Mouse (Mus musculus) kidney, postnatal 4 days (tissue): ENCODE data around the gene Prpf38b.

Experiments used
- DNase-seq, 2 experiments: peaks; one replicate each; pipeline ENCODE4 v3.0.0; 2021; ENCODE audit warnings: mixed read lengths in 2 of 2

Prpf38b gene

DNA sequence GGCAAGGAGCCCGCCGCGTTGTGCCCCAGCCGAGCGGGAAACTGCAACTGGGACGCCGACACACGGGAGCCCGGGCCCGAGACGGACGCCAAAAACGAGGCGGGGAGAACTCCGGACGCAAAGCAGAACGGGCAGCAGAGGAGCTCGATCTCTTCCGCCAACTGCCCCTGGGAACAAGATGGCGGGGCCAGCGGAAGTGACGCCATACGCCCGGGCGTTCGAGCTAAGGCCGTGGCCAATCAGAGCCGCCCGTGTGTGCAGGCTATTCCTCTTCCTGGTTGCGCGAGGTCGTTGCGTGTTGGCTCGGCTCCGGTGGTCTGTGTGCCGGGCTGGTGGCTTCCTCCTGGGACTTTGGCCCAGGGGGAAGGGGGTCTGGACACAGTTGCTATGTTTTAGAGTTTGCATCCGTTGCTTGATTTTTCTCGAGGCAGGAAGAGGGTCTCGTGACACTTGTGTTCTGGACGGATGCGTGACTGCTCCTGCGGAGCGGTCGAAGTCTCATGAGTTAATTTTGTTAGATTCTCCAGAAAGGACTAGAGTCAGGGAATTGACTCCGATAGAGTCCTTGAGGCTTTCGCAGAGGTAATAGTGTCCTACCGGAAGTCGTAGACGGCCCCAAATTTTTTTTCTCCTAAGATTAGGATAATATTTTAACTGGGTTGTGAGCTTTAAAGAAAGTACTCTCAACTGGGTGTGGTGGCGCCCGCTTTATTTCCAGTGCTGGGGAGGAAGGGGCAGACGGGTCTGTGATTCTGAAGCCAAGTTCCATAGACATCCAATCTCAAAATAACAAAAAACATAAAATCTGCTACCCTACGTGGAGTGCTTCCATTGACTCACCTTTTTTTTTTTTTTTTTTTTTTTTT lies at the start of gene Prpf38b:
Gene Prpf38b, minus strand, starts transcription at position 180 of the 866 bp plus-strand sequence.
- DNase-seq, result peak; percentile 97 to 98

DNA sequence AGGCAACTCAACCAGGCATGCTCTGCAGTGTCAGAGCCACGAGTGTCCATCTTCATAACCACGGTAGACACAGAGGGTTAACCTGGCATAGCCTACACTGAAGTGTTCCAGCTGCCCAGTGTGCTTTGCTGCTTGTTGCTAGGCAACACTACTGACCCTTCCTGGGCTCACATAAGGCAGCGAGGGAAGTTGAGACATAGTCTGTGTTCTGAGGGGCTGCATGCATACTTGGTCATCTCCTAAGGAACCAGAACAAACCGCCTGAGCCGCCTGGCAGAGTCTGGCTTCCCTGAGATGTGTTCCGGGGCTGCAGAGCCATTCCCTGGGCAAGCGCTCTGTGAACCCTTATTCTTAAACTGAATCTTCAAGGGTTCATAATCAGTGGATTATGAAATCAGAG lies 49.7 kb upstream of the Prpf38b start:
- peak in 1 of 2 experiments; percentile 12 for DNase-seq

DNA sequence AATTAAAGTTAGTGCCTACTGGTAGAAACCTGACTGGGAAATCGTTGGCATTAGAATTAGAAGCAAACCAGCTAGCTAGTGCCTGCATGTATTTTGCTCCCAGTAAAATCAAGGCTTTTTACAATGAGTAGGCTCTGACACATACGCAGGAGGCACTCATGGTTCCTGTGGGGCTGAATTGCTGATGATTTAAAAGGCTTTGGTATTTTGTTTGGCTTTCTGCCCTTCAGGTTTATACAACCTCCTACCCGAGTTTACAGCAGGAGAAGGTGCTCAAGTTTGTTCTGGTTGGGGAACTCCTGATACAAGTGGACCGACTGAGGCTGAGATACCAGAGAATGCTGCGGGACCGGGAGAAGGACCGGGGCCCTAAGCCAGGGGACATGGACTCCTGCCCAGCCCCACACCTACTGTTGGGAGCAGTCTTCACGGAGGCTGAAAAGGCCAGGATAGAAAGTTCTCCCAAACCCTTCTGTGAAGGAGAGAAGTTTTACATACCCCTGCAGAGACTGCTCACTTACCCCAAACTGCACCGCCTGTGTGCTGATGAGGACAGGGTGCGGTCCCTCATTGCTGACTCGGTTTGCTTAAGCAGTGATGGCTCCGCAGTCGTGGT lies 48.3 kb upstream of the Prpf38b start:
- DNase-seq, result no peak

DNA sequence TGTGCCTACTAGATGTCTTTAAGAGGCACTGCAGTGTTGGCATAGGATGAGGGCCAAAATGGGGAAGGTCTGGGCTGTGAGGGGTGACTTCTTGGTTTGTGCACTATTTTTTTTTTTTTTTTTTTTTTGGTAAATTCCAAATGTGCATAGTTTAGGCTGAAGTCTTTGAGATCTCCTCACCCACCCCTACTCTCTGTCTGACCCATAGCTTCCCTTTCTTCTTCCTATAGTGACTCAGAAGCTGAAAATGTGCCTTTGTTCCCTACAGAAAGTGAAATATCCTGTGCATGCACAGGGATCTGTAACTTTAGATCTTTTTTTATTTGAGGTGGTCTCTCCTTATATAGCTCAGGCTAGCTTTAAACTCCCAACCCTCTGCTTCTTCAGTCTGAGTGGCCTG lies 46.4 kb upstream of the Prpf38b start:
- no peak for DNase-seq

DNA sequence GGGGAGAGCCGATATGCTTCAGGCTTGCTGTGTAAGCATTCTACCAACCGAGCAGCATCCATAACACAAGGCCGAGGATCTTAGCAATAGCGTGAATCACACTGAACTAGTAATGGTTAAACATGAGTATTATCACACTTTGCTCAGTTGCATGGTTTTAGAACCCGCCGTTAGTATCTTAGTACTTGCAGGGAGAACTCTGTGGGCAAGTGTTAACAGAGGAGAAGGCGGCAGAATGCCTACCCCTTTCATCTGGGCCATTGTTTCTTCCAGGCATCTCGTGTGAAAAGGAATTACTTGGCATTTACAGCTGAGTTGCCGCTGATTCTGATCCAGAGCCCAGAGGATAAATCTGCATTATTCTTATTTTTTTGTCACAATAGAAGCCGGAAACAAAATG lies 29.5 kb upstream of the Prpf38b start:
- DNase-seq, result no peak

DNA sequence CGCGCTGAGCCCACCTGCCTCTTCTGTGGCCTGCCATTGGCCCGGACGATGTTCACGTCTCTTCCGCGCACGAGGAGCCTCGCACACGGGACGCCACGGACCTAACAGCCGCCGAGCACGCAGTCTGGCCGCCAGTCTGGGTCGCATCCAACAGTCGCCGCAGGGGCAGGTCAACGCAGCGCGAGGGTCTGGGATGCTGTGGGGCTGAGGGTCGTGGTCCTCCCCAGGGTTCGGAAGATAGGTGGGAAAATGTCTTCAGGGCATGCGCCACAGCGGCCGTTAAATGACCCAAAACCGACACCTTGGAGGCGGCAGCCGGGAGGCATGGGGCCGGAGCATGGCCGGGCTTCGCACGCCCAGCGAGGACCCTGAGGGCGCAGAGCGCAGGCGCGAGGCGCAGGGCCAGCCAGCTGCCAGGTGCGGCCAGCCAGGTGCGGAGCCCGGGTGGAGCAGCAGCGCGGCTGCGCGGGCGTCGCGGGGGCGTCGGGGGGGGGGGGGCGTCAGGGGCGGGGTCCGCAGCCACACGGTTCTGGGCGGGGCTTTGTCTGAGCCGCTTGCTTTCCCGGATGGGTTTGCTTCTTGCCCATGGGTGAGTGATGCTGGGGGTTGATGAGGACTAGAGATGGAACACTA lies 28.6 kb upstream of the Prpf38b start, which contains the start of gene Gm9857:
Gene Gm9857, minus strand, starts transcription at position 445 of the 633 bp plus-strand sequence.
- peak; percentile 43 to 61 for DNase-seq

DNA sequence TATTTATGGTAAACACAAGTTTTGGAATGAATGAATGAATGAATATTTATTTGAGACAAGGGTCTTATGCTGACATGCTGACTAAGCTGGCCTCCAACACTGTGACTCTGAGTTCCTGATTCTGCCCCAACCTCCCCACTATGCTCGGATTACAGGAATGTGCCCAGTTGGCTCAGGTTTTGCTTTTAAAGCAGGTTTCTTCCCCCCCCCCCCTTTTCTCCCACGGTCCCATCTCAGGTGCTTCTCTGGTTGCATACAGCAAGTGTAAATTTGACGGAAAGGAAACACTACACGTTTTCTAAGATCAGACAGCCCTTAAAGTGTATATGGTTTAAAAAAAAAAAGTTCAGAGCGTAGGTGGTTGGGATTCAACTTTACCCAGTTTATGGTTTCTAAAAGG lies 28.0 kb upstream of the Prpf38b start, which contains the start of gene Henmt1:
Gene Henmt1, plus strand, starts transcription at position 301 of the 400 bp plus-strand sequence.
- no peak for DNase-seq

DNA sequence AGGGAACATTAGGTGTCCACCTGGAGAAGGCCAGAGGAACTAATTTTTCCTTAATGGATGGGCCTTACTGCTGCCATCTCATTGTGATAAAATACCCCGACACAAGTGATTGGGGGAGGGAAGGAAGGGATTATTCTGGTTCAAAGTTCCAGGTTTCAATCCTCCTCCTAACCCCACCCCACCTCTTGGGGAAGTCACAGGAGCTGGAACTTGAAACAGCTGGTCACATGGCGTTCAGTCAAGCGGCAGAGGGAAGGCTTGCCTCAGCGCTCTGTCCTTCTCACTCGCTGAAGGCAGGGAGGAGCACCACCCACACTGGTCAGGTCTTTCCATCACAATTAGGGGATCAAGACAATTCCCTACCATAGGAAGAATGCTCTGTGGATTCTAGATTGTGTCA lies 27.2 kb upstream of the Prpf38b start:
- no peak for DNase-seq

DNA sequence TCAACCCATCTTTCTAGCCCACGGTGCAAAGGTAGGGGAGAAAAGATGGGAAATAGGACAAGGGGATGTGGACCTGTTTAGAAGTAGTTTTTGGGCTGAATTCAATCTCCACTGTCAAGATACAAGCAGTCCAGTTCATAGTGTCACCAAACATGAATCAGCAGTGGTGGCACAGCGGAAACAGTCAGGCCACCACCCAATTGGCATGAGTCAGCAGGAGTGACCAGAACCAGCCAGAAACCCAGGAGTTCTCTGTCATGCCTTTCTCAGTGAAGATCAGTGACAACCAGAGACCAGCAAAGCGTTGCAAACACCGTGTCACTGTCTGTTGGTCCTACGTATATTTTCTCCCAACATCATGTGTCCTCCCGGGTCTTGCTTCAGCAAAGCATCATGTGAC lies 22.0 kb upstream of the Prpf38b start:
- DNase-seq, result no peak

DNA sequence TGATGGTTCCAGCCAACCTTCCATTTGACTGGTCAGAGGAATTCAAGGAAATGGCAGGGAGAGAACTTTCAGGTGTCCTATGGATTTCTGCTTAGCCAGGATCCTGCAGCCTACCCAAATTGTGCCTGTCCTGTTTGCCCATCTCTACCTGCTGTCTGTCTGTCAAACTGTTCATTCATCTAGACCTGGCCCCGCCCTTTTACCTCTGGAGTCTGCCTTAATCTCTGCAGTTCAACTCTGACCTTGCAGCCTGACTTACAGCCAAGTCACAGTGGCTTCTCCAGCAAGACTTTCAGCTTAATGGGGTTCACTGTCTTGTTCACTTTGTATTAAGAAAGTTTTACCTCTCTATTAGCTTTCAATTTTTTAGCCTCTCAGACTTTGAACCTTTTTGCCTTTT lies 14.8 kb upstream of the Prpf38b start:
- DNase-seq, result no peak

DNA sequence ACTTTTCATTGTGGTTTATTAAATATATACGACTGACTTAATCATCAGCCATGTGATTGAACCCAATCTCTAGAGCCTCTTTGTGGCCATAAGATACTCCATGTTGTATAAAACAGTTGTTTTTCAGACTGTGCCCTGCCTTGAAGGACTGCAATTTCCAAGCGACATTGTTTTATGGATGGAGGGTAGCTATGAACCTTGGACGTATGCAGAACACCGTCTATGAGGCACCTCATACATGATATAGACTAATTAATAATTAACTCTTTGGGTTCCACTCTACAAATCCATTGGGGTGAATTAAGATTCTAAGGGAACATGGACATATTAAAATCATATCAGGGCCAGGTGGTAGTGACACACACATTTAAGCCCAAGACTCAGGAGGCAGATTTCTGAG lies 14.2 kb upstream of the Prpf38b start:
- DNase-seq, result no peak

DNA sequence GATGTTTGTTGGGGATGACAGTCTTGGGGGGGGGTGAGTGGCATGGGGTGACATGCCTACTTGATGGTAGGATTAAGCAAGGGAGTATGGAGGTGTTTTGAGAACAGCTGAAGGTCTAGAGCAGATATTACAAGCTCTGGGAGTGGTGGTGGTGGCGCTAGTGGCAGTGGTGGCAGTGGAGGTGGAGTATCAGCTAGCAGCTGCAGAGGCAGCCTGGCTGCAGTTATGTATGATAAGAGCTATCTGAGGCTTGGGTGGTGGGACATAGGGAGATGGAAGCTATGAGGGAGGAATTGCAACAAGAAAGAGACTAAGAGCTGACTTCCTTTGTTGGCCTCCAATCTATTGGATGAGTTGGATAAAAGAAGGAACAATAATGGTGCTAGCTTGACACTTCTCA lies 10.3 kb upstream of the Prpf38b start:
- no peak for DNase-seq

DNA sequence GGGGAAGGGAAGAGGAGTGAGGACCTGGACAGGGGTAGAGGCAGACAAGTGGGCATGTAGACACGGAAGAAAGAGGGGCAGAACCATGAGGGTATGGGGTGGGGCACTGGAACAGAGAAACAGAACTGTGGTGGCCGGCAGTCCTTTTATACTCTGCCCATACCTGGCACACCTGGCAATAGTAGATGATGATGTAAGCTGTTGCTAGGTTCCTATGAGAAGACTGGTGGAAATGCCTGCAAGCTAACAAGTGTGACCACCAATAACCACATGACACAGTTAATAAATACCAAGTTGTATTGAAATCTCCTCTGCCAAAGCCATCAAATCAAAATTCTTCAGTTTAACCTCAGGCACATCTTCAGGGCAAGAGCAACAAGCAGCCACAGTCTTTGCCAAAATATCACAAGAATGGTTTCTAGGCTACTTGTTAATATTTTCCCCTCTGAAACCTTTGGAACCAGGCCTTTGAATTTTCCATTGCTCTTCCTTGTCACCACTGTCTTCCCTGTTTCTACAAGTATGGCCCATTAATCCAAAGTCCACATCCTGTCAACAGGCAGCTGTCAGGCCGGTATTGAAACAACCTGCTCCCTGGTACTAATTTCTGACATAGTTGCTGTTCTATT lies 9.0 kb upstream of the Prpf38b start:
- no peak for DNase-seq

DNA sequence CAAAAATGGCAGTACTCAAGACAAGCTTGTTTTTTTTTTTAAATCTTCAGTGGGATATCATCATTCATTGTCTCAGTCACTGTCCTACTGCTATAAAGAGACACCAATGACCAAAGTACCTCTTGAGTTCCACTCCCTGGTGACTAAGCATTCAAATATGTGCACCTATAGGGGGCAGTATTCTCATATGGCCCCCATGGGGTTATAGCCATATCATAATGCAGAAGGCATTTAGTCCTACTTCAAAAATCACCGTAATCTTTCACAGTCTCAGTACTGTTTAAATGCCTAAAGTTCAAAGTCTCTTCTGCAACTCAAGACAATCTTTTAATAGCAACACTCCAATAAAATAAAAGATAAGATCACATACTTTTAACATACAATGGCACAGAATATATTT lies 7.3 kb upstream of the Prpf38b start:
- no peak for DNase-seq

DNA sequence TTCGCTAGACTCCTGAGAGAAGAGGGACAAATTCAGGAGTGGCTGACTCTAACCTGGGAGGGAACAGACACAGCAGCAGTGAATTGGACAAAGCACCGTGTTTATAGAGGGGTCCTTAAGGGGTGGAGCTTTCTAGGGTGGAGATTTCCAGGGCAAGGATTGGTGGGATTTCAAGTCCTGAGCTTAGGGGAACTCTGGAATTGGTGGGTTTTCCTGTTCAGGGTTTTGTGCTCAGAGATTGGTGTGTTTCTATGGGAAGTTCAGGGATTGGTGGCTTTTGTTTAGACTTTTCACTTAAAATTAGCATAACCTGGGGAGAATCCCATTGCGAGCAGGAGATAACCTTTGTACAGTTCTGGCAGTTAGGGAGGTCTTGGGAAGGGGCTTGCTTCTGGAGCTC lies 6.5 kb upstream of the Prpf38b start:
- no peak for DNase-seq

DNA sequence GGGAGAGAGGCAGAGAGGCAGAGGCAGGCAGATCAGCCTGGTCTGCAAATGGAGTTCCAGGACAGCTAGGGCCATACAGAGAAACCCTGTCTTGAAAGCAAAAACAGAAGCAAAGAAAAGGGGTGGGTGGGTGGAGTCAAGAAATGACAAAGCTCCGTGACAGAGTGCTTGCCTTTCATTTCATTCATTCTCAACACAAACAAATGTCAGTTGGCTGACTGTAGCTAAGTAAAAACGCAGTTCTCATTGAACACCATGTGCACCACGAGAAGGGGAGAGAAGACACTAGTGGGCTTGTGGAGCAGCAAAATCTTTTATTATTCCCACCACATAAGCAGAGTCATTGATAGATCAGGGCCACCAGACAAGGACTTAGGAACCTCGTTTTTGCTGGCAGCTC lies 5.3 kb upstream of the Prpf38b start:
- DNase-seq, result no peak

DNA sequence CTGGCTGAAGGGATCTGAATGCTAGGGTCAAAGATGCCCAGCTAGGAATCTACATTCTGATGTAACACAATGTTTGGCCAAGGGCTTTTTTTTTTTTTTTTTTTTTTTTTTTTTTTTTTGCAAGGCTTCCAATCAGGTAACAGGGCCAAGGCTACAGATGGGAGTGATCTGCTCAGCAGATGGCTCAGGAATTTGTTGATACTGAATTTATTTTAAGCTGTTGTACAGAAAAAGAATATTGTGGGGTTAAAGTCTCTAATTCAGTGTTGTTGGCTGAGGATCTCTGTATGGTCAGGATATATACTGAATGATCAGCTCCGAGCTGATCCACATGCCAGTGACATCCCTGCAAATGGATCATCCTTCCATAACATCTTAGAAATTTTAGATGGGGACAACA lies 4.5 kb upstream of the Prpf38b start:
- DNase-seq, result no peak

DNA sequence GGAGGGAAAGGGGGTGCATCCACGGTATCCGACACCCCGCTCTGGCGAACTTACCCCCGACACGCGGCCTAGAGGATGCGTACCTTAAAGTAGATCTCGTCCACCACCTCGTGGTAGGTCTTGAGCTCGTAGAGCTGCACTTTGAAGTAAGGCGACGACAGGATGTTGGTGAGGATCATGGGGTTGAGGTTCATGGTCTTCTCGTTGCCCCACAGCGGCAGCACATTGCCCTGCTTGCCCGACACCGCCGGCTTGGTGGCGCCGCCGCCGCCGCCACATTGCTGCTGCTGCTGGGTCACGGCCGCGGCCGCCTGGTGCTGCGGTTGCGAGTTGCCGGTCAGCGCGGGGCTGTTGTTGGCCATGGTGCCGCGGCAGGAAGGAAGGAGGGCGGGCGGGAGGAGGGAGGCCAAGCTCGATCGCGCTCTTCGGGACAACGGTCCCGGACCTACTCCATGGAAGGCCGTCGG lies 413 bp downstream of the Prpf38b start:
- peak; percentile 66 to 86 for DNase-seq

DNA sequence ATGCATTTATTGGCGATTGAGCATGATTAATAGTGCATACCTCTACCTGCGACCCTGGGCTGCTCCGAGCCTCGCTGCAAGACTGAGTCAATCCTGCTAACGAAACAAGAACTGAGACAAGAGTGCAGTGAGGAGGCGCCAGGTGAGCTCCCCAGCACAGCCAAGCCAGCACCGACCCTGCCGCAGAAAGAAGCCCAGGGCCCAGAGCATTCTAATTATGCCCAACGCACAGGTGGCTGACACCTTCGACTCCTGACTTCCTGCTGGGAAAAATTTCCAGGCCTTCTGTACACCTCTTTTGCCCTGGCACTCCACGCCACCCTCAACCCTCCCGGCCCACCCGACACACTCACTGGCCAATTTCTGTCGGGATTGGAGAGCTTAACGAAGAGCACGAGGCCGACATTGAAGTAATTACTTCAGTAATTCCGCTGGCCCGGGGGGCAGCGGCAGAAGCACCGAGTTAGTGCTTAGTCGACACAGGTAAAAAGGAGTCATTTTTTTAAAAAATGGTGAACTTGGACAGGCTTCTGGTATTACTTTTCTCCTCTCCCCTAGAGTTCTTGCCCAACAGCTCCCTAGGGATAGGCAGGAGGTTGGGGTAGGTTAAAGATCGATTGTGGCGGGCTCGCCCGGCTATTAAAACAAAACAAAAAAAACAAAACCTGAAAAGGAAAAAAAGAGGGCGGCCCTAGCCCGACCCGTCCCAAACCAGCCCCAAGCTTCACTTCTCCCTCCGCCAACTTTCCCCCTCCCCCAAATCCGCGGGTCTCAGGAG lies 1.0 kb downstream of the Prpf38b start:
- DNase-seq, result peak; percentile 22 to 41

DNA sequence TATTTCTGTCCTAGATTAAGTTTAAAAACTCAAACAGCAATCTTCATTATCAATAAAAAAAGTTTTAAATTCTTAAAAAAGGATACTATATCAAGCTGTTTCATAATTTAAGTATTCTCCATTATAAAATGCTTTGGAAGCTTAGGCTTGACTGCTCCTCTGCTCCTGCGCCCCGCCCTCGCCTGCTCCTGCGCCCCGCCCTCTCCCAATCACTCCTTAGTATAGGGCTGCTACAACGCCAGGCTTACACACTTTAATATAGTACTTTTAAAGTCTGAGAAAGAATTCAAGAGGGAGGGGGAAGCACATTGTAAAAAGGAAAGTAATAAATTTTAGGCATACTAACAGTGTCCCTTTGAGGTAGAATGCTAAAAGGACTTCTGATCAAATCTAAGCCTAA lies 8.6 kb downstream of the Prpf38b start:
- DNase-seq, result no peak

DNA sequence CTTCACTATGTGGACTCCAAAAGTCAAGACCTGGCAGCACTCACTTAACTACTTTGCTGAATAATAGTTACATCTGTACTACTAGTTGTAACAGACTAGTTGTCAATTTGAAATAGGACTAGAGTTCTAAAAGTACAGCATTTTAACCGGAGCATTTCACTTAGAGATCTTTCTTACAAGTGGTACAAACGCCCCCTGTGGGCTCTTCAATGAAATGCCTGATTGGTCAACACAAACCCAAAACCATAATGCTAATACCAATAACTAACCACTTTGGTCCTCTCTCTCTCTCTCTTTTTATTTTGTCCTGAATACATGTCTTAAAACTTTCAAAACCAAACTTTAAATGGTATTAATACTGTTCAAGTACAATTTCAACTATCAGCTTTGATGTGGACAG lies 9.5 kb downstream of the Prpf38b start:
- DNase-seq, result no peak

DNA sequence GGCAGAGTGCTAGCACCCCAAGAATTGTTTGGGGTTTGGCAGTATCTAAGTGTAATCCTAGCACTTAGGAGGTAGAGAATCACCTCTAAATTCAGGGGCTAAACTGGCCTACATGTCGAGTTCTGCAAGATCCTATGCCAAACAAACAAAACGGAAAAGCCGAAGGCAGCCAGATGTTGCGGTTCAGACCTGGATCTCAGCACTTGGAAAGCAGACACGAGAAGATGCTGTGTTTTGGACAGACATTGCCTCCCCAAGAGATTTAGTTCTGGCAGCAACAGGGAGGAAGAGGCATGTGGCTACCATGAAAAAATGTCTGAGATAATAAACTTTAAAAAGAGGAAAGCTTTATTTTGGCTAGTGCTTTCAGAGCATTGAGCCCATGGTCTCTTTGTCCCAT lies 10.8 kb downstream of the Prpf38b start:
- no peak for DNase-seq
